Mouse (Mus musculus) thymus, postnatal 36 days (tissue): Measurements from ENCODE around the gene Pdgfra.

Source experiments
- DNase-seq, 2 experiments: peaks; one replicate each; pipeline ENCODE4 v3.0.0; 2022; ENCODE audit warnings: mixed read lengths in 2 of 2

Pdgfra gene

GRCm38 (mm10) chr5:75155741-75156553, 3.9 kb downstream of the Pdgfra start:
- DNase-seq = peak; percentile 75 to 77

- DNase-seq = peak in 1 of 2 experiments; percentile 15
Measured at GRCm38 (mm10) chr5:75156554-75157036, 4.5 kb downstream of the Pdgfra start.

- DNase-seq = peak in 1 of 2 experiments; percentile 22
Measured at GRCm38 (mm10) chr5:75157038-75157437, 4.9 kb downstream of the Pdgfra start.

- no peak for DNase-seq
Measured at GRCm38 (mm10) chr5:75160530-75161170, 8.6 kb downstream of the Pdgfra start.

- no peak for DNase-seq
Measured at GRCm38 (mm10) chr5:75161586-75161985, 9.5 kb downstream of the Pdgfra start.

GRCm38 (mm10) chr5:75163289-75163951, 11.3 kb downstream of the Pdgfra start:
- no peak for DNase-seq

GRCm38 (mm10) chr5:75164688-75165087, 12.6 kb downstream of the Pdgfra start:
- no peak for DNase-seq

- DNase-seq = no peak
Measured at GRCm38 (mm10) chr5:75169837-75170236, 17.7 kb downstream of the Pdgfra start.

GRCm38 (mm10) chr5:75171859-75172258, 19.8 kb downstream of the Pdgfra start:
- DNase-seq = no peak

GRCm38 (mm10) chr5:75179249-75179648, 27.2 kb downstream of the Pdgfra start:
- DNase-seq = no peak

GRCm38 (mm10) chr5:75179726-75180290, 27.7 kb downstream of the Pdgfra start:
- DNase-seq = no peak

- DNase-seq = no peak
Measured at GRCm38 (mm10) chr5:75183653-75184052, 31.6 kb downstream of the Pdgfra start.

GRCm38 (mm10) chr5:75184112-75184511, 32.0 kb downstream of the Pdgfra start:
- DNase-seq = no peak

- no peak for DNase-seq
Measured at GRCm38 (mm10) chr5:75184693-75185235, 32.7 kb downstream of the Pdgfra start.

- DNase-seq = no peak
Measured at GRCm38 (mm10) chr5:75185584-75185983, 33.5 kb downstream of the Pdgfra start.

- DNase-seq = no peak
Measured at GRCm38 (mm10) chr5:75189319-75189987, 37.4 kb downstream of the Pdgfra start.

- no peak for DNase-seq
Measured at GRCm38 (mm10) chr5:75193107-75193506, 41.0 kb downstream of the Pdgfra start.

GRCm38 (mm10) chr5:75198413-75198812, 46.3 kb downstream of the Pdgfra start:
- no peak for DNase-seq

- no peak for DNase-seq
Measured at GRCm38 (mm10) chr5:75199698-75200365, 47.7 kb downstream of the Pdgfra start.

- DNase-seq = no peak
Measured at GRCm38 (mm10) chr5:75200366-75200724, 48.3 kb downstream of the Pdgfra start.

GRCm38 (mm10) chr5:75207905-75208304, 55.8 kb downstream of the Pdgfra start:
- no peak for DNase-seq

- no peak for DNase-seq
Measured at GRCm38 (mm10) chr5:75209966-75210365, 57.9 kb downstream of the Pdgfra start.
